25 mouse cellular contexts compared by ENCODE assay signal in genomic region chr12:71570116-71570515, GRCm38 (mm10).
A peak's percentile ranks its signal among the peaks of the same experiment; 100 is the strongest.
DNase-seq lines count a peak whose midpoint lies in the region; ATAC-seq and TF ChIP-seq lines count a peak whose summit lies in the region.
"Had no signal": no experiment of that assay in that cellular context is flagged by ENCODE, and none has a peak within 500 bp of the region (broad histone marks: within the 10 kb centered on the region; RNA-seq: fewer than 3 reads in every experiment).

No protein-coding gene starts in this region.

- ATAC-seq in hindbrain, embryonic 12.5 days (ENCODE audit: low FRiP score) = no peak
- no peak for ATAC-seq in hindbrain, postnatal 0 days
- no peak for ATAC-seq in midbrain, embryonic 11.5 days (ENCODE audit: low FRiP score)
- ATAC-seq in midbrain, embryonic 16.5 days = no peak
- ATAC-seq in limb, embryonic 15.5 days (ENCODE audit: insufficient number of reproducible peaks, low FRiP score, low TSS enrichment, low read depth) = no peak
- ATAC-seq: forebrain, postnatal 0 days had no signal

- H3K9ac ChIP-seq in hindbrain, embryonic 12.5 days = no peak overlapping the region
- H3K9ac ChIP-seq in hindbrain, postnatal 0 days (replicated peaks; ENCODE audit: low read length) = no peak overlapping the region
- H3K9ac ChIP-seq in midbrain, embryonic 11.5 days (ENCODE audit: low read length) = no peak overlapping the region
- H3K9ac ChIP-seq in midbrain, embryonic 16.5 days (ENCODE audit: low read depth, low read length) = no peak overlapping the region
- H3K9ac ChIP-seq in limb, embryonic 15.5 days = no peak overlapping the region
- H3K9ac ChIP-seq: forebrain, postnatal 0 days; hindbrain, embryonic 15.5 days; kidney, embryonic 15.5 days; liver, embryonic 14.5 days had no signal

- H3K4me1 ChIP-seq in hindbrain, embryonic 12.5 days = peaks cover 17% of the 10 kb centered on the region
- H3K4me1 ChIP-seq in hindbrain, postnatal 0 days (ENCODE audit: insufficient read depth, low read length) = no peaks in the 10 kb centered on the region
- peaks cover 10% of the 10 kb centered on the region for H3K4me1 ChIP-seq in midbrain, embryonic 11.5 days (ENCODE audit: control insufficient read depth, insufficient read depth, low read length)
- H3K4me1 ChIP-seq in midbrain, embryonic 16.5 days (ENCODE audit: control insufficient read depth, insufficient read depth, low read length) = peaks cover 16% of the 10 kb centered on the region
- H3K4me1 ChIP-seq in limb, embryonic 10.5 days = peaks cover 17% of the 10 kb centered on the region
- peaks cover 2% of the 10 kb centered on the region; the same call in 1 of the 2 replicates for H3K4me1 ChIP-seq in limb, embryonic 15.5 days

- peak overlapping the region; percentile 14; the same call in 1 of the 2 replicates for H3K27ac ChIP-seq in hindbrain, embryonic 12.5 days
- H3K27ac ChIP-seq in hindbrain, postnatal 0 days = no peak overlapping the region
- H3K27ac ChIP-seq in midbrain, embryonic 11.5 days (ENCODE audit: low read depth, low read length) = no peak overlapping the region
- no peak overlapping the region for H3K27ac ChIP-seq in midbrain, embryonic 16.5 days (ENCODE audit: low read length)
- no peak overlapping the region for H3K27ac ChIP-seq in limb, embryonic 10.5 days
- peak overlapping the region; percentile 33; the same call in 1 of the 2 replicates for H3K27ac ChIP-seq in limb, embryonic 15.5 days
- H3K27ac ChIP-seq: hindbrain, embryonic 15.5 days; liver, embryonic 14.5 days had no signal

- DNase-seq in hindbrain, postnatal 0 days (ENCODE audit: low spot score) = no peak
- peak; percentile 80 for DNase-seq in midbrain, embryonic 11.5 days (ENCODE audit: low spot score, missing footprints)
- DNase-seq in limb, embryonic 10.5 days (ENCODE audit: low spot score) = peak; percentile 27
- no peak for DNase-seq in adrenal gland, postnatal 36 days
- DNase-seq: adrenal gland, adult 2 months; B cell, adult 2 months; cerebellum, adult 8-10 months; cerebellum, postnatal 25 days; forebrain, postnatal 0 days; gastrocnemius, postnatal 14 days; heart, postnatal 36 days; kidney, adult 18-20 months; kidney, postnatal 25 days; left cerebral cortex, postnatal 4 days; lung, adult 2 months; lung, postnatal 14 days; right cerebral cortex, postnatal 14 days; thymus, postnatal 4 days had no signal

- no peaks in the 10 kb centered on the region for H3K27me3 ChIP-seq in hindbrain, embryonic 12.5 days
- no peaks in the 10 kb centered on the region for H3K27me3 ChIP-seq in hindbrain, postnatal 0 days (ENCODE audit: insufficient read depth, low read length)
- H3K27me3 ChIP-seq in midbrain, embryonic 11.5 days (ENCODE audit: control insufficient read depth, insufficient read depth, low read length) = no peaks in the 10 kb centered on the region
- no peaks in the 10 kb centered on the region for H3K27me3 ChIP-seq in midbrain, embryonic 16.5 days (ENCODE audit: control insufficient read depth, insufficient read depth, low read depth, low read length)
- H3K27me3 ChIP-seq in limb, embryonic 10.5 days (ENCODE audit: low read depth, poor library complexity, severe bottlenecking) = no peaks in the 10 kb centered on the region
- H3K27me3 ChIP-seq in limb, embryonic 15.5 days = no peaks in the 10 kb centered on the region
- H3K27me3 ChIP-seq: hindbrain, embryonic 15.5 days; kidney, embryonic 15.5 days had no signal

- H3K36me3 ChIP-seq in hindbrain, embryonic 12.5 days = no peaks in the 10 kb centered on the region
- no peaks in the 10 kb centered on the region for H3K36me3 ChIP-seq in hindbrain, postnatal 0 days (ENCODE audit: insufficient read depth, low read length)
- no peaks in the 10 kb centered on the region for H3K36me3 ChIP-seq in midbrain, embryonic 11.5 days (ENCODE audit: control insufficient read depth, insufficient read depth, low read length)
- H3K36me3 ChIP-seq in midbrain, embryonic 16.5 days (ENCODE audit: control insufficient read depth, insufficient read depth, low read length) = no peaks in the 10 kb centered on the region
- H3K36me3 ChIP-seq in limb, embryonic 10.5 days = no peaks in the 10 kb centered on the region
- no peaks in the 10 kb centered on the region for H3K36me3 ChIP-seq in limb, embryonic 15.5 days
- H3K36me3 ChIP-seq: hindbrain, embryonic 15.5 days; kidney, embryonic 15.5 days had no signal

- no peak for TF ChIP-seq CTCF in hindbrain, postnatal 0 days (IDR thresholded peaks at IDR 0.05; ENCODE audit: low read depth)

- no peak overlapping the region for H3K4me3 ChIP-seq in hindbrain, embryonic 12.5 days
- H3K4me3 ChIP-seq in hindbrain, postnatal 0 days (ENCODE audit: low read length) = no peak overlapping the region
- no peak overlapping the region for H3K4me3 ChIP-seq in midbrain, embryonic 11.5 days (ENCODE audit: low read depth, low read length)
- H3K4me3 ChIP-seq in midbrain, embryonic 16.5 days (ENCODE audit: low read depth, low read length) = no peak overlapping the region
- no peak overlapping the region for H3K4me3 ChIP-seq in limb, embryonic 10.5 days
- no peak overlapping the region for H3K4me3 ChIP-seq in limb, embryonic 15.5 days
- H3K4me3 ChIP-seq: hindbrain, embryonic 15.5 days; kidney, embryonic 15.5 days had no signal

- no peaks in the 10 kb centered on the region for H3K9me3 ChIP-seq in hindbrain, embryonic 12.5 days (replicated peaks)
- H3K9me3 ChIP-seq in hindbrain, postnatal 0 days (ENCODE audit: low read length) = no peaks in the 10 kb centered on the region
- no peaks in the 10 kb centered on the region for H3K9me3 ChIP-seq in midbrain, embryonic 11.5 days (ENCODE audit: control insufficient read depth, low read length)
- H3K9me3 ChIP-seq in midbrain, embryonic 16.5 days (replicated peaks; ENCODE audit: control insufficient read depth, low read length, poor library complexity, severe bottlenecking) = no peaks in the 10 kb centered on the region
- no peaks in the 10 kb centered on the region for H3K9me3 ChIP-seq in limb, embryonic 10.5 days (replicated peaks)
- no peaks in the 10 kb centered on the region for H3K9me3 ChIP-seq in limb, embryonic 15.5 days
- H3K9me3 ChIP-seq: hindbrain, embryonic 15.5 days; kidney, embryonic 15.5 days had no signal

- 83% methylated on average over 2 of the region's 2 CpGs for WGBS in hindbrain, embryonic 12.5 days
- WGBS in hindbrain, postnatal 0 days = 81% methylated on average over 2 of the region's 2 CpGs
- 82% methylated on average over 2 of the region's 2 CpGs for WGBS in midbrain, embryonic 11.5 days
- WGBS in midbrain, embryonic 16.5 days = 93% methylated on average over 2 of the region's 2 CpGs
- 78% methylated on average over 2 of the region's 2 CpGs for WGBS in limb, embryonic 10.5 days
- 68% methylated on average over 2 of the region's 2 CpGs for WGBS in limb, embryonic 15.5 days

- H3K4me2 ChIP-seq in hindbrain, embryonic 12.5 days (replicated peaks) = no peak overlapping the region
- no peak overlapping the region for H3K4me2 ChIP-seq in hindbrain, postnatal 0 days (ENCODE audit: low read depth, low read length)
- no peak overlapping the region for H3K4me2 ChIP-seq in midbrain, embryonic 11.5 days
- H3K4me2 ChIP-seq in midbrain, embryonic 16.5 days (ENCODE audit: low read length) = no peak overlapping the region
- H3K4me2 ChIP-seq in limb, embryonic 15.5 days = no peak overlapping the region
- H3K4me2 ChIP-seq: heart, embryonic 11.5 days; hindbrain, embryonic 15.5 days; kidney, embryonic 15.5 days had no signal

Comparison
In these comparisons a context has a peak if more than half of its experiments do, and no peak if none do; other contexts are left out.
1. H3K27ac ChIP-seq: peak in hindbrain, embryonic 12.5 days (single experiment) and limb, embryonic 15.5 days (single experiment); none in hindbrain, postnatal 0 days (single experiment), midbrain, embryonic 11.5 days (single experiment), midbrain, embryonic 16.5 days (single experiment) and limb, embryonic 10.5 days (single experiment).
2. DNase-seq: peak in midbrain, embryonic 11.5 days (single experiment) and limb, embryonic 10.5 days (single experiment); none in hindbrain, postnatal 0 days (single experiment) and adrenal gland, postnatal 36 days (0 of 2).